22 mouse cellular contexts compared by ENCODE assay signal in the genomic region with DNA sequence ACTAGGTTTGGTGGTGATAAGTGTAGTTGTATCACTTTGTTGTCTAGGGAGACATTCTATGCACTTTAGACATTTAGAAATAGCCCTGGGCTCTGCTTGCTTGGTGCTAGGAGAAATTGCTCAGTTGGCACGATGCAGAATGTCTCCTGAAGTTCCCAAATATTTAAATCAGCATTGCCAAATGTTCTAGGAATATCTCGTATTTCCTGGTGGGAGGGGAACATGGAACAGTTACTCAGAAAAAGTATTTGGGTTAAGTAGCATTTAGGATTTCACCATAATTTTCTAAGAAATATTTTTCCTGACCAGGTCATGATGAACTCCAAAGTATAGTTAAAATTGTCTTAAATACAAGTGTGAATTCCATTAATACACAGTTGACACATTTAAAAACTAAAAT. TPM values are rescaled to one million over a fixed set of nuclear protein-coding genes. Genes with fewer than 3 reads are reported as not detected.
DNase-seq lines count a peak whose midpoint lies in the region; ATAC-seq and TF ChIP-seq lines count a peak whose summit lies in the region.
"Had no signal": no experiment of that assay in that cellular context is flagged by ENCODE, and none has a peak within 500 bp of the region (broad histone marks: within the 10 kb centered on the region; RNA-seq: fewer than 3 reads in every experiment).

No protein-coding gene starts in this region.

- H3K27ac ChIP-seq in gastrocnemius, adult 2 months = peak overlapping the region; percentile 57
- peak overlapping the region; percentile 76; the same call in 1 of the 2 replicates for H3K27ac ChIP-seq in kidney, embryonic 16.5 days (ENCODE audit: low read length)
- H3K27ac ChIP-seq in midbrain, embryonic 11.5 days (ENCODE audit: low read depth, low read length) = no peak overlapping the region
- no peak overlapping the region for H3K27ac ChIP-seq in midbrain, embryonic 15.5 days
- H3K27ac ChIP-seq in intestine, postnatal 0 days (ENCODE audit: low read depth, low read length) = no peak overlapping the region
- H3K27ac ChIP-seq: embryonic facial prominence, embryonic 15.5 days; forebrain, embryonic 15.5 days; heart, adult 2 months; heart, embryonic 15.5 days; hindbrain, embryonic 14.5 days had no signal

- H3K9ac ChIP-seq in kidney, embryonic 16.5 days (replicated peaks; ENCODE audit: low read length) = no peak overlapping the region
- no peak overlapping the region for H3K9ac ChIP-seq in midbrain, embryonic 11.5 days (ENCODE audit: low read length)
- H3K9ac ChIP-seq in midbrain, embryonic 15.5 days = no peak overlapping the region
- H3K9ac ChIP-seq in intestine, postnatal 0 days (ENCODE audit: low read depth, low read length) = no peak overlapping the region
- H3K9ac ChIP-seq: embryonic facial prominence, embryonic 15.5 days; forebrain, embryonic 15.5 days; heart, embryonic 15.5 days; hindbrain, embryonic 14.5 days had no signal

- intact Hi-C loops in gastrocnemius, adult 2 months (cut with DNase I) = no loop called here
- intact Hi-C loops in gastrocnemius, postnatal 36 days (cut with DNase I) = no loop called here

- no peak for ATAC-seq in kidney, embryonic 16.5 days (ENCODE audit: low FRiP score, low TSS enrichment)
- no peak for ATAC-seq in midbrain, embryonic 11.5 days (ENCODE audit: low FRiP score)
- ATAC-seq in midbrain, embryonic 15.5 days (replicated peaks) = no peak
- ATAC-seq in intestine, postnatal 0 days = no peak
- ATAC-seq: activated CD4-positive, CD25-positive, alpha-beta regulatory T cell, adult 4 months; forebrain, embryonic 15.5 days had no signal

- no peaks in the 10 kb centered on the region for H3K9me3 ChIP-seq in kidney, embryonic 16.5 days (ENCODE audit: low read length)
- no peaks in the 10 kb centered on the region for H3K9me3 ChIP-seq in midbrain, embryonic 11.5 days (ENCODE audit: control insufficient read depth, low read length)
- no peaks in the 10 kb centered on the region for H3K9me3 ChIP-seq in midbrain, embryonic 15.5 days
- H3K9me3 ChIP-seq in intestine, postnatal 0 days (ENCODE audit: control insufficient read depth) = no peaks in the 10 kb centered on the region
- H3K9me3 ChIP-seq: embryonic facial prominence, embryonic 15.5 days; forebrain, embryonic 15.5 days; heart, embryonic 15.5 days had no signal

- no peaks in the 10 kb centered on the region for H3K36me3 ChIP-seq in kidney, embryonic 16.5 days (ENCODE audit: insufficient read depth, low read length)
- H3K36me3 ChIP-seq in midbrain, embryonic 11.5 days (ENCODE audit: control insufficient read depth, insufficient read depth, low read length) = no peaks in the 10 kb centered on the region
- H3K36me3 ChIP-seq in midbrain, embryonic 15.5 days (replicated peaks) = no peaks in the 10 kb centered on the region
- H3K36me3 ChIP-seq in intestine, postnatal 0 days (ENCODE audit: control insufficient read depth, insufficient read depth) = no peaks in the 10 kb centered on the region
- H3K36me3 ChIP-seq: embryonic facial prominence, embryonic 15.5 days; forebrain, embryonic 15.5 days; heart, embryonic 15.5 days had no signal

- 66% methylated on average over 2 of the region's 2 CpGs for WGBS in kidney, embryonic 16.5 days
- WGBS in midbrain, embryonic 11.5 days = 84% methylated on average over 2 of the region's 2 CpGs
- WGBS in midbrain, embryonic 15.5 days = 86% methylated on average over 2 of the region's 2 CpGs
- WGBS in intestine, postnatal 0 days = 70% methylated on average over 2 of the region's 2 CpGs

- H3K4me3 ChIP-seq in gastrocnemius, adult 2 months = no peak overlapping the region
- H3K4me3 ChIP-seq in kidney, embryonic 16.5 days (ENCODE audit: low read length) = no peak overlapping the region
- no peak overlapping the region for H3K4me3 ChIP-seq in midbrain, embryonic 11.5 days (ENCODE audit: low read depth, low read length)
- H3K4me3 ChIP-seq in midbrain, embryonic 15.5 days = no peak overlapping the region
- no peak overlapping the region for H3K4me3 ChIP-seq in intestine, postnatal 0 days (ENCODE audit: low read depth, low read length)
- H3K4me3 ChIP-seq: embryonic facial prominence, embryonic 15.5 days; forebrain, embryonic 15.5 days; heart, adult 2 months; heart, embryonic 15.5 days had no signal

- no peaks in the 10 kb centered on the region for H3K27me3 ChIP-seq in kidney, embryonic 16.5 days (ENCODE audit: insufficient read depth, low read length)
- H3K27me3 ChIP-seq in midbrain, embryonic 11.5 days (ENCODE audit: control insufficient read depth, insufficient read depth, low read length) = no peaks in the 10 kb centered on the region
- H3K27me3 ChIP-seq in midbrain, embryonic 15.5 days (replicated peaks) = no peaks in the 10 kb centered on the region
- no peaks in the 10 kb centered on the region for H3K27me3 ChIP-seq in intestine, postnatal 0 days (replicated peaks; ENCODE audit: control insufficient read depth, insufficient read depth, low read length)
- H3K27me3 ChIP-seq: embryonic facial prominence, embryonic 15.5 days; forebrain, embryonic 15.5 days; heart, embryonic 15.5 days; Patski had no signal

- H3K4me1 ChIP-seq in kidney, embryonic 16.5 days (ENCODE audit: insufficient read depth, low read length) = peaks cover 10% of the 10 kb centered on the region
- H3K4me1 ChIP-seq in midbrain, embryonic 11.5 days (ENCODE audit: control insufficient read depth, insufficient read depth, low read length) = no peaks in the 10 kb centered on the region
- no peaks in the 10 kb centered on the region for H3K4me1 ChIP-seq in midbrain, embryonic 15.5 days
- H3K4me1 ChIP-seq in intestine, postnatal 0 days (replicated peaks; ENCODE audit: control insufficient read depth, insufficient read depth, low read length) = no peaks in the 10 kb centered on the region
- H3K4me1 ChIP-seq: embryonic facial prominence, embryonic 15.5 days; forebrain, embryonic 15.5 days; heart, embryonic 15.5 days had no signal

- TF ChIP-seq CTCF in gastrocnemius, adult 2 months (IDR thresholded peaks at IDR 0.05) = no peak
- no peak for TF ChIP-seq CTCF in intestine, postnatal 0 days (IDR thresholded peaks at IDR 0.05; ENCODE audit: low read depth)

- no peak overlapping the region for H3K4me2 ChIP-seq in kidney, embryonic 16.5 days (replicated peaks; ENCODE audit: low read depth, low read length)
- H3K4me2 ChIP-seq in midbrain, embryonic 11.5 days = no peak overlapping the region
- no peak overlapping the region for H3K4me2 ChIP-seq in midbrain, embryonic 15.5 days
- no peak overlapping the region for H3K4me2 ChIP-seq in intestine, postnatal 0 days (replicated peaks; ENCODE audit: low read depth)
- H3K4me2 ChIP-seq: embryonic facial prominence, embryonic 15.5 days; forebrain, embryonic 15.5 days; heart, embryonic 11.5 days; heart, embryonic 15.5 days; hindbrain, embryonic 14.5 days had no signal

- DNase-seq in gastrocnemius, adult 2 months = no peak
- DNase-seq in gastrocnemius, postnatal 36 days = no peak
- no peak for DNase-seq in kidney, postnatal 36 days
- DNase-seq in midbrain, embryonic 11.5 days (ENCODE audit: low spot score, missing footprints) = peak; percentile 12
- DNase-seq: adrenal gland, adult 2 months; adrenal gland, postnatal 25 days; cerebellum, adult 18-20 months; cerebellum, postnatal 10 days; gastrocnemius, postnatal 10 days; heart, adult 2 months; heart, postnatal 14 days had no signal

RNA-seq across cellular contexts. Expression of a gene that starts 25.3 kb away (rescaled TPM):
- 1 to 10 TPM; 3.8 to 5.5 TPM for total RNA-seq in gastrocnemius, adult 2 months (2021)
- total RNA-seq in gastrocnemius, postnatal 36 days (2021) = 1 to 10 TPM; 2.9 to 3.1 TPM
- polyA plus RNA-seq in kidney, embryonic 16.5 days (2015; fragmentation: Nextera tagmentation; extraction: Ambion mirVana) = 23.8 and 24.4 TPM in 2 replicates
- polyA plus RNA-seq in midbrain, embryonic 11.5 days (2014; fragmentation: Nextera tagmentation; extraction: Ambion mirVana) = 29.5 and 35.3 TPM in 2 replicates
- polyA plus RNA-seq in midbrain, embryonic 15.5 days (2015; fragmentation: Nextera tagmentation; extraction: Ambion mirVana) = 6.9 and 7.5 TPM in 2 replicates
- 10.9 and 13.0 TPM in 2 replicates for polyA plus RNA-seq in intestine, postnatal 0 days (2015; fragmentation: Nextera tagmentation; extraction: Ambion mirVana)
- total RNA-seq: MEL had no signal
- polyA plus RNA-seq: activated CD4-positive, CD25-positive, alpha-beta regulatory T cell, adult 4 months had no signal

Comparison
In these comparisons a context has a peak if more than half of its experiments do, and no peak if none do; other contexts are left out.
1. H3K27ac ChIP-seq: peak in gastrocnemius, adult 2 months (single experiment) and kidney, embryonic 16.5 days (single experiment); none in midbrain, embryonic 11.5 days (single experiment), midbrain, embryonic 15.5 days (single experiment) and intestine, postnatal 0 days (single experiment).